Mouse (Mus musculus): ENCODE results near the gene Znhit6.
A peak's percentile ranks its signal among the peaks of the same experiment; 100 is the strongest.

- TF ChIP-seq POLR2A (IDR thresholded peaks at IDR 0.05; ENCODE audit: insufficient read depth, low read depth, low read length) (0 out of 2 replicates have a peak, but pooled peaks have one; percentile 31), CTCF (IDR thresholded peaks at IDR 0.05; ENCODE audit: insufficient read depth, low read depth, low read length) (no peak)
These were observed 73.8 kb downstream of the Znhit6 start, which contains the start of gene Ccn1 for GRCm38 (mm10) chr3:145649852-145650202.
